Mouse (Mus musculus): ENCODE measurements at regions not wholly inside any gene's neighbourhood (a gene's known extent, or its start where the extent isn't known, plus 50 kb on each side); places are given as distances from the start of the nearest gene placed in this dataset.

DNA sequence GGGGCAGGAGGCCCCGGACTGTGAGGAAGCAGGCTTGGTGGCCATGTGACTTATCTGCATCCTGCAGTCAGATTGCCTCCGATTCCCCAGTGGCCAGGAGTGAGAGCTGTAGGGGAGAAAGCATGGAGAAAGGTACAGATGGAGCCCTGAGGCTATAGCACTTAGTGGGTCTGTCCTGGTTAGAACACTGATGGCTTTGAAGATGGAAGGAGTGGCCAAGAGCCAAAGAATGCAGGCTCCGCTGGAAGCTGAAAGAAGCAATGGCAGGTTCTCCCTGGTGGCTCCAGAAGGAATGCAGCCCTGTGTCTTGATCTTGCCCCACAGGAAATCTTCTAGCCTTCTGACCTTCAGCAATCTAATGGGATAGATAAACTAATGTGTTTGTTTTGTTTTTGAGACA is 926.3 kb downstream of the 4930447A16Rik start:
- DNase-seq (ENCODE audit: low spot score in 2 of 2), result no peak

DNA sequence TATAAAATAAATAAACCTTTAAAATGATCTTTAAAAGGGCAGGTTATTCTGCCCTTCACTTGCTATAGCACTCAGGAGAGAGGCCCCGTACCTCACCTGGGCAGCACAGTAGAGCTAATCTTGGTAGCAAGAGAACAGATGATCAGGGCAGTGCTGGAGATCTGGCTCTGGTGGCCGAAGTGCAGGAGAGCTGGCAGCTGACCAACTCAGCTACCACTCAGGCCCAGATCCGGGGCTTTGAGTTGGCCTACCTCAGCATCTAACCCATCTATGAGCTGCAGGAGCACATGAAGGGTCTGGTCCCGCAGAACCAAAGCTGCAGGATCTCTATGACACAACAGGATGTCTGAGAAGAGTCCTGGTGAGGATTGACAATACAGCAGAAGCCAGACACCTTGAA is 928.0 kb downstream of the 4930447A16Rik start:
- DNase-seq (ENCODE audit: low spot score in 2 of 2), result no peak

DNA sequence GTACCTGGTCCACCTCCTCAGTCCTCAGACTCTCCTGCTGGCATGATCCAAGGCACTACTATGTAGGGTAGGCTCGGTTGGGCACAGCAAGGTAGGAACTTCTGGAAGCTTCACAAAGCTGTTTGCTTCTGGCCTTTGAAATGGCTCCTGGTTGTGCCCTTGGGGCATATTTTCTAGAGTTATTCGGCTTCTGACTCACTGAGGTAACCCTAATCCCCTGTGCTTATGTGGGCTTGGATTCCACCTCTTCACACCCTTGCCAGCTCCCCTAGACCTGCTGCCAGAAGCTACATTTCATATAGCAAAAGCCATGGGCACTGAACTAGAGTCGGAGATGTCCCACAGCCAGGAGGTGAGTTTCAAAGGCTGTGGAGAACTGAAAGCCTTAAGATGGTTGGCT is 933.7 kb downstream of the 4930447A16Rik start:
- DNase-seq (ENCODE audit: low spot score in 2 of 2), result no peak

DNA sequence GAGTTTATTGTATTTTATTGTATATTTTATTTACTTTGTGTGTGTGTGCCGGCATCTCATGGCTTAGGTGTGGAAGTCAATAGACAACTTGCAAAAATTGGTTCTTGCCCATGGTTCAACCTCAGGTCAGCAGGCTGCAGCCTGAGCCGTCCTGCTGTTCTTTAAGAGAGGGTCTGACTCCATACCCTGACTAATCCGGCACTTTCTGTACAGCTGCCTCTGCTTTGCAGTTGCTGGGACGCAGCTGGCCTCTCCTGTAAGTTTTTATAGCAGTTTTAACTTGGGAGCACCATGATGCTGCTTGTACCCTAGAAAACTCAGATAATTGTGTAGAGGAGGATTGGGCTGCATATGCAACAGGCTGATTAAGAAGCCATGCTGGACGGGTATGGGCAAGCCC is 938.2 kb downstream of the 4930447A16Rik start:
- no peak for DNase-seq (ENCODE audit: low spot score in 2 of 2)

DNA sequence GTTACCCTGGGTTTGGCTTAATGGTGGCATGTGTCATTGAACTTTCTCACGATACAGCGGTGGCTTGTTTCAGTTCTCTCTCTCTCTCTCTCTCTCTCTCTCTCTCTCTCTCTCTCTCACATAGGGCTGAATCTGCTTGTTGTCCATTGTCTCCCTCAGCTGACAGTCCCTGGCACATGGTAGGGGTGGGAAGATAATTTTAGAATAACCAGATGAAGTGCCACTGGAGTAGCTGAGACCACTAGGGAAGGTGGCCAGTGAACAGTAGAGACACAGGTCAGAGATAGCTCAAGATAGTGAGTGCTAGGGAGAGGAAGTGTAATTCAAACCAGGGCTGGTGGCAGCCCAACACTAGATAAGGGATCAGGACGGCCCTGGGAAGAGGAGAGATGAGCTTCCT is 938.7 kb downstream of the 4930447A16Rik start:
- DNase-seq (ENCODE audit: low spot score in 2 of 2), result no peak

DNA sequence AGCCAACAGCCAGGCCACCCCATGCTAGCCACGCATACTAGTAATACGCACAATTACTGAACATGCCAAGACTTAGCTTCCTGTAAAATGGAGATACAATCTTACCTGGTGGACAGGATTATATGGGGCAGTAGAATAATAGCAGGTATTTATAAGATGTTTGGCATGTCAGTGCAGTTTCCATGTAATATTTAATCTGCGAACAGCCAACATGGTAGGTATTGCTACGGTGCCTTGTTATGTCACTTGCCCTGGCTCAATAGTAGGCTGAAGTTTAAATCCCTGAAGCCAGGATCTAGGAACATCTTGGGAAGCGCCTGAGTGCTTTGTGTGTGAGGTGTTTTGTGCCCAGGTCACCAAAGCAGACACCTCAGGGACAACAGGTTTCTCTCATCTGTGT is 942.3 kb downstream of the 4930447A16Rik start:
- DNase-seq (ENCODE audit: low spot score in 2 of 2), result no peak

DNA sequence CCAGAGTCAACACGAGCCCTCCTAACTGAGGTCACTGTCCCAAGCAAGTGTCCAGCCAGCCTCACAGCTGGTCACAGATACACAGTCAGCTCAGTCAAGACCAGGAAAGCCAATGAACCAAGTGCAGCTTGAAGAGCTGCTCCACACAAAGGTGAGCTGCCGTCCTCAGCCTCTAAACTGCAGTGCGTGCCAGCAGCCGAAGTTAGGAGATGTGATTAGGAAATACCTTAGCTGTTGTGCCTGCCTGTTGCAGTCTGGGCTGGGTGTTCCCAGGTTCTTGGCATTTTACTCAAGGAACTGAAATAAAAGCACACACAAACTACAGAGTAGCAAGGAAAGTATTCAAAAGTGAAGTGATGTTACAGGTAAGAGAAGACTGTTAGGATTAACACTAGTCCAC is 942.9 kb downstream of the 4930447A16Rik start:
- no peak for DNase-seq (ENCODE audit: low spot score in 2 of 2)

DNA sequence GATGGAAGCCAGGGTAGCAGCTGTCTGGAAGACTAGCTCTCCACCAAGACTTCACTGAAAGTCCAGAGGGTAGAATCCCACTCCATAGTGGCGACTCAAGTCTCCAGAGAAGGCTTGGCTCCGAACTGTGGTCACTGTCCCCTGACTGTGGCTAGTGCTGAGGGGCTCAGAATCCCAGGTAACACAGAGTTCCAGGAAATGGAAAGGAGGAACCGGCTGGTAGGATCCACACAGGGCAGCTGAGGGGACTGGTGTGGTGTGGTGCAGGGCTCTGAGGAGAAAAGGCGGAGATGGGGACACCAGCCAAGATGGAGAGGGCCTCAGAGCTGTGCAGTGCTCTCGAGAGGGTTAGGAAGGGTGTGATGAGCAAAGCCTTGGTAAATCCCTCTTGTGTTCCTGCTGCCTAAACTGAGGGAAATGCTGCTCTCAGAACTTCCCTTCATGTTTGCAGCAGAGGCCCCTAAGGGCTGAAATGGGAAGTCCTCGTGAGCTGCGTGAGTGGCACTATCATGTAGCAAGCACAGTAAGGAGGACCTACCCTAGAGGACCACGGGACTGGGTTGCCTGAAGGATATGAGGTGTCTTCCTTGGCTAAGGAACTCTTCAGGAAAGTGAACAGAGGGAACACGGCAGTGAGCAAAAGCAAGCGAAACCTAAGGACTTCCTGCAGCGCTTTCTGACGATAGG is 946.2 kb downstream of the 4930447A16Rik start:
- DNase-seq (ENCODE audit: low spot score in 2 of 2), result no peak

DNA sequence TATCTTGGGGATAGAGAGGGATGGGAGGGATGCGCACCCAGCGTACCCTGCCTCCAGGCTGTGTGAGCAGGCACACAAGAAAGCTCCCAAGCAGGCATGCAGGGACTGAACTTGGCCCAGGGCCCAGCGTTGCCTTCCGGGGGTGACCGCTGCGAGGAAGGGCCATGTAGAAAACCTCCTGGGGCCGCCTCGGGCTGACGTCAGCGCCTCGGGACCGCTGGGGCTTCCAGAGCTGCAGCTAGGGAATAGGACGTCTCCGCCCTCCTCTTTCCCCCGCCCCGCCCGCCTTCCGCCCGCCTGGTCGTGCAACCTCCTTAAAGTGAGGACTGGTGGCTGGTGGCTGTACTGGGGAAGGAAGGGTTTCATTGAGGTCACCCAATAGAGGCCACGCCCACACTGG is 948.4 kb downstream of the 4930447A16Rik start:
- peak in 1 of 2 experiments; percentile 33 for DNase-seq (ENCODE audit: low spot score in 2 of 2)

DNA sequence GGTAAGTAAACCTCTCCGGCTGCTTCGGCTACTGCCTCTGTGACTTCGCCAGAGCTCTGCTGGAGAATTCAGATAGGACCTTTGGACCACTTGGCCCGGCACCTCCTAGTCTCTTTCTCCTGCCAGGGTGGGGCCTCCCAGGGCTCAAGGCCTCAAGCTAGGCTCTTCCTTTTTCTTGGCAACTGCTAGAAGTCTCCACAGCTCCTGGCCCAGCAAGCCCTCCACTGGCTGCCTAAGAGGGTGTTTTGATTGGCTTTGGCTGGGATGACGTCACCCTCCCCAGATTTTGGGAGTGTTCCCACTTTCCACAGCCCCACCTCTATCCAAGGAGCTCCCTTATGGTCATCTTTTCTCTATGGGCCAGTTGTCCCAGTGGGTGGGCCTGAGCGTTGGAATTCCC is 949.4 kb downstream of the 4930447A16Rik start:
- no peak for DNase-seq (ENCODE audit: low spot score in 2 of 2)

DNA sequence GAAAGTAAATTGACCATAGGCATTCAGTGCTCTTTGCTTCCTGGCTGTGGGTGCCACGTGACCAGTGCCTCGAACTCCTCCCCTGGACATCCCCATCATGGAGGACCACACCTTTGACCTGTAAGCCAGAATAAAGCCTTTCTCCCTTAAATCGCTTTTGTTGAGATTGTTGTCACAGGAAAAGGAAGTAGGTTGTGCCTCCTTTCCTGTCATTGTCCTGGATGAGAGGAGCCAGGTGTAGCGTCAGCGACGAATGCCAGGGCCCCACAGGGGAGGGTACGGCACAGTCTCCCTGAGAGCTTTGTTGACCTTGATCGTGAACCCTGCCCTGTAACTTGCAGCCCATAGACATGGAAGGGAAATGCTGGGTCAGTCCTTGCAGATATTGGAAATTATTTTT is 952.8 kb downstream of the 4930447A16Rik start:
- no peak for DNase-seq (ENCODE audit: low spot score in 2 of 2)

DNA sequence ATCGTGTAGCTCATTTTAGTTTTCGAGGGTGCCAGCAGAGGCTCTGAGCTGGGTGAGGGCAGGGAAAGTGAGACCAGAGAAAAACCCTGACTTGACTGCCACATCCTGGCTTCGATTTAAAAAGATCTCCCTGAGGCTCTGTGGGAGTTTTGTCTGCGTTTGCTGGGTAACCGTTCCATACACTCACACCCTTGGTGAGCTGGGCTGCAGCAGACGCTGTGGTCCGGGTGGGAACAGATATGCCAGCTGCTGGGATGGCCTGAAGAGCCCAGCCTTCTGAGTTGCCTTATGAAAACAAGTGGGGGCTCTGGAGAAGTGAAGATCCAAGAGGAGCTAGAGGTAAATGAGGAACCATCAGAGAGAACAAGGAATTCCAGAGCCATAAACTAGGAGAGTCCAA is 962.3 kb downstream of the 4930447A16Rik start:
- DNase-seq (ENCODE audit: low spot score in 2 of 2), result no peak

DNA sequence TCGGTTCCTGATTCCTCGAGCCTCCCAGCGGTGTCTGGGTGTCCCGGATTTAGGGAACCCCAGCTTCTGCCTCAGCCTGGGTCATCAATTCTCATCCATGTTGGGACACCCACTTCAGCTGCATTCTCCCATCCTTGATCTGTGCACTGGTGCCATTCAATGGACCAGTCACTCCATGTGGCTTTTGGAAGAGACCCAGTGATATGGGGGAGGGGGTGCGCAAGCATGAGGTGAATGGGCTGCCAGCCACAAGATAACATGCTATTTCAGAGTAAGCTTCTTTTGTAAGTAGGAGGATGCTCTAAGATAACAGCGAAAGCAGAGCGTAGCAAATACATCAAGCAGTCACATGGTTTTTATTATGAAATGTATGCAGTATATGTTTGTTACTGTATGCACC is 963.1 kb downstream of the 4930447A16Rik start:
- no peak for DNase-seq (ENCODE audit: low spot score in 2 of 2)

DNA sequence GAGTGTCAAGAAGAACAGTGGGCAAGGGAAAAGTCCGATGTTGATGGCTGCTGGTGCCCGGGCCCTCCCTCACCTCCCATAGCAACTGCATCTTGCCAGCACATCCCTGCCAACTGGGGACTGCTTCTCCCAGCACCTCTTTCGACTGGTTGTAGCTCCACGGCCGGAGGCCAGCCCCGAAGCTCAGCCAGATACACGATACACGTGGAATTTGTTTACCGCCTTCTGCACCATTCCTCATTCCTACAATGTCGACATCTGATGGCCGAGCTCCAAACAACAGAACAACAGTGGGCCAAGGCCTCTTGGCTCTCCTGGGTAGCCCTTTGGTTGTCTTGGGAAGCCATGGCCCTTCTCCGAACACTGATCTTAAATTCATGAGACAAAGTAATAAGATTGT is 965.1 kb downstream of the 4930447A16Rik start:
- no peak for DNase-seq (ENCODE audit: low spot score in 2 of 2)

DNA sequence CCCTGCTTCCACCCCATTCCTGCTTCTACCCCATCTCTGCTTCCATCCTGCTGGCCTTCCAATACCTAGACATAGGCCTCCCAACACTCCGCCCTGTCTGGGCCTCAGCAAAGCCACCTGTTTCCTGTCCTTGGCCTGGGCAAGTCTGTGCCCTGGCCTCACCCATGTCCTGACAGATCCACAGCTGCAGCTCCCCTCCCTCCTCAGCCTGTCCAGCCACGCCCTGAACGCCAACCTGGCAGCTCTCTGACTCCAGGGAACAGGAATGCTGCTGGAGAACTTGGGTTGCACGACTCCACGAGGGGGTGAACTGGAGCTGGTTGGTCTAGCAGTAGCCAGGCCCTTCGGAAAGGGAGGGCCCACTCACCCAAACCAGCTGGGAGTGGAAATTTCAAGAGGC is 966.1 kb downstream of the 4930447A16Rik start:
- DNase-seq (ENCODE audit: low spot score in 2 of 2), result no peak

DNA sequence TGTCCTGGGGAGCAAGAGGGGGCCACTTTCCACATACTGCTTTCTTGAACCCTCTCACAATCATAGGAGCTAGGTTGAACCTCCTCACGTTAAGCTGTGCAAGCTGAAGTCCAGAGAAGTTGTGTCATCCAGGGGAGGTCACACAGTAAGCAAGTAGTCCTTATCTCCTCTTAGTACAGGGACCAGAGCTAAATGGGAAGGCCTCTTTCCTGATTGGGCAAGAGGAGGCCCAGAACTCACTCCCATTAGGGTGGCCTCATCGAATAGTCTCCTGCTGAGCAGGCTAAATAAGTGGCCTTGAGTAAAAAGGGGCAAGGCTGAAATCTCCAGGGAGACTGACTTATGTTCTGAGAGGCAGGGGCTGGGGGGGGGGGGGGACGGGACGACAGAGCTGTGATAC is 966.5 kb downstream of the 4930447A16Rik start:
- DNase-seq (ENCODE audit: low spot score in 2 of 2), result no peak

DNA sequence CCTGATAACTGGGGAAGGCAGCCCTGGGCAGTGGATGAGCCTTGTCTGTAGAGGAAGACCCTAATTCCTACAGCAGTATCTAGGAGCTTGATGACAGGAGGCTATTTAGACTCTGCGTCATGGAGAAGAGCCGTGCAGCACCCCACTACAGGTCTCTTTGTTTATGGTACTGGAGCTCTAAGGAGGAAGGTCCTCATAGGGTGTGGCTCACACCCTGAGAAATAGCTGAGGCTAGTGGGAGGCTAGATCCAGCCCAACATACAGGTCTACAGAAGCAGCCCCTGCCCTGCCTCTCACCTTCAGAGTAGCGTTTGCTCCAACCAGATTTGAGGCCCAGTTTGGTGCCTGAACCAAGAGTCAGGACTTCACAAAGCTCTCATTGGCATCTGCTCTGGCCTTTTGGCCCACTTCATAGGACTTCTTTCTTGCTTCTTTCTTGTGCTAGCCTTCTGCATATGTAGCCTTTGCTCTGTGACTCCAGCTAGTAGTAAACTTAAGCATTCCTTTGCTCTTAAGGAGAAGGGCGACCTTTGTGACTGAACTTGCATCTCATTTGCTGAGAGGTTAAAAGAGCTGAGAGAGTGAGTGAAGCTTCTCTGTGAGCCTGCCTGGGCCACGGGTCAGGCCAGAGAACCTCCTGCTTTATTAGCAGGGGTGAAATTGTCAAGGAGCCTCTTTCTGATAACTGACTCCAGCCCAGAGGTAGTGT is 967.2 kb downstream of the 4930447A16Rik start:
- no peak for DNase-seq (ENCODE audit: low spot score in 2 of 2)

DNA sequence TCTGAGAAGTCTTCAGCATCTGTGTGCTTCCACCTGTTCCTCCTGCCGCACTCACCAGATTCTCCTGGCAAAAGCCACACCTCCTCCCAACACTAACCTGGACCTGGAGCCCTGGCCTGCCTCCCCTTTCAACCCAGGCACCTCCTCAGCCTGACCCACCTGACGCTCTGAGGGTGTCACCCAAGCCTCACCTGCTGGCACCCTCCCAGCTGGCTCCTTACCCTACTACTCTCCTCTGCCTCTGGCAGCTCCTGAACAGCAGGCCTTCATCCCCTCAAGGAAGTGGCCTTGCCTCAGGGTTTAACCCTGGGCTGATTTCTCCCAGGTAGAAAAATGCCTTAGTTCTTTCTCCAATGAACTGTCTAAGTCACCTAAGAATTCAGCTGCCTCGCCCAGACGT is 973.5 kb downstream of the 4930447A16Rik start:
- no peak for DNase-seq (ENCODE audit: low spot score in 2 of 2)

DNA sequence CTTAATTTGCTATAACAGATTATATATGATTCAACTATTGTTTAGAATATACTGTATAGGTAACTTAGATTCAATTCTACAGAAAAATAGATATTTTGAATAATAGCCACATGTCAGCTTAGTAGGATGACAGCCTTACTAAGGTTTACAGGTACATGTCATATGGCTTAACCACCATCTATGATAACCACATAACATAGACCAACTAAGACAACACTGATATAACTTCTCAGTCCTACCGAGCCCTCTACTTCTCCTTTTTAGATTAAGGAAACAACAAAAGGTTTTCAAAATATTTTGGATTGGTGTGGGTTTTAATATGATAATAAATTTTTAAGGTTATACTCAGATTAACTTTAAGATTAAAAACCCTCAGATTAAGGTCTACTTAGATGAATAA is 977.4 kb downstream of the 4930447A16Rik start:
- DNase-seq (ENCODE audit: low spot score in 2 of 2), result no peak

DNA sequence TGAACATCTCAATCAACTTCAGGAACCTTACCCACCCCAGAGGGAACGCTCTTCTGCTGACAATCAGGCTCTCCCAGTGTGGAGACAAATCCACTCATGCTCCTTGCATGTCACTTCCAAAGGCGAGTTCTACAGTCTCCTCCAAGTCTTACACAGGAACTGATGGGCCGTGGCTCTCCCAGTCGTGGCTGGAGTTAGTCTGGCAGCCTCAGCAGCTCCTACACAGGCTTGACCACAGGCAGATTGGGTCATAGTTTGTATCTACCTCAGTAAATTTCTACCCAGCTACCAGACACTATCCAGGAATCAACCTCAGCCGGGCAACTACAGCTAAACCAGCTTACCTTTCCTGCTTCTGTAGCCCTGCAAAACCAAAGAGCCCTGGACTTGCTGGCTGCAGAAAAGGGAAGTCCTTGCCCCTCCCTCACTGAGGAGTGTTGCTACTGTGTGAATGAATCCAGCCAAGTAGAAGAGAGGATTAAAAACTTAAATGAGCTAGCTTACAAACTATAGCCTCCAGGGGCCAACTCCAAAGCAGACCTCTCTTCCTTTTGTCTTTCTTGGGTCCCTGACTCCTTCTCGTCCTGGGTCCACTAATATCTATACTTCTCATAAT is 978.5 kb downstream of the 4930447A16Rik start:
- no peak for DNase-seq (ENCODE audit: low spot score in 2 of 2)

DNA sequence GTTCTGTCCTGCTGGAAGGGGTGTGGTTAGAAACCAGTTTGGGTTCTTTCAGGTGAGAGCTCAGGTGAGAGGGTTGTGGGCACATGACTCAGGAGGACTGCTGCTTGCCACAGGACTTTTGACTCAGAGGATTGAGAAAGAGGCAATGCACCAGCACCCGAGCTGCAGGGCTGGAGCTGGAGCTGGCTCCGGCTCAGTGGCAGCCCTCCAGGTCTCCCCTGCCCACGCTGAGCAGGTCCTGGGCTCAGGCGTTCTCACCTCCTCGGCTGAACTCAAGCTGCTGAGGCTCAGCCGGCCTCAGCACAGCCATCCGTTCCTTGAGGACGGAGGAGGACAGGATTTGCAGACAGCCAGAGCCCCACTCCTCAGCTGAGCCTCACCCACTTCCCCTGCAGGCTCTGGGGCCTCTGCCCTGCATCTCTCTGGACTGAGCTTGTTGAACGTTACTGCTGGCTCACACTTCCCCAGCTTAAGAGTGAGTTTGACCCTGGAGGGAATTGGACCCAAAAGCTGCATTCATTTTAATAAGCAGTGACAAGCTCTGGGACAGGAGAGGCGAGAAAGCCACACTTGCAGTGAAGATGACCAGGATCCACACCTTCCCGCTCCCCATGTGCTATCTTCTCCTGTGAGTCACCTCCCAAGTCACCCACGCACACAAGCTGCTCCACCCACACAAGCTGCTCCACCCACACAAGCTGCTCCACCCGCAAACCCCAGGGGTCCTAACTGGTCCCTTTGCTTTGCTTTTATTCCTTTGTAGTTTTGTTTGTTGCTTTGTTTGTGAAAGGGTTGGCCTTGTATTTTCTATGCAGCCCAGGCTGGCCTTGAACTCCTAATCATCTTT is 981.0 kb downstream of the 4930447A16Rik start:
- peak in 1 of 2 experiments; percentile 35 for DNase-seq (ENCODE audit: low spot score in 2 of 2)

DNA sequence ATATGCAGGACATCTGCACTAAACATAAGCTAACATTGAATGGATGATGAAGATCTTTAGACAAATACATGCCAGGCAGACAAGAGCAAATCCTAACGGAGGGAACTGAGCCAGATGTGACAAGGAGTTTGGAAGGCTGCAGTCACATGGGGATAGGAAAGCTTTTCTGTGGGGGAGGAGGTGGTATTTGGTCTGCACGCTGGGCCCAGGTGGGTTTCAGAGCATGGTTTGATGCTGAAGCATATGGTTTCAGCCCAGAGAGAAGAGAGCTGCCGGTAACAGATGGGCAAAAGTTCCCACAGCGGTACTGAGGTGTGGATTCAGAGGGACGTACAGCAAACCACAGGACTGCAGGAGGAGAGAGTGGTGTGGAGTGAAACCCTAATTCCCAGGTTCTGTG is 982.1 kb downstream of the 4930447A16Rik start:
- no peak for DNase-seq (ENCODE audit: low spot score in 2 of 2)

Measured in layer of hippocampus, adult 18-20 months (tissue).